Mouse (Mus musculus): ENCODE measurements around the gene Btn1a1. TPM values are rescaled to one million over a fixed set of nuclear protein-coding genes. Genes with fewer than 3 reads are reported as not detected.
A peak's percentile ranks its signal among the peaks of the same experiment; 100 is the strongest.

The Btn1a1 gene
- polyA plus RNA-seq, 1 experiment from 2014 or later, result 0.10 TPM

DNA sequence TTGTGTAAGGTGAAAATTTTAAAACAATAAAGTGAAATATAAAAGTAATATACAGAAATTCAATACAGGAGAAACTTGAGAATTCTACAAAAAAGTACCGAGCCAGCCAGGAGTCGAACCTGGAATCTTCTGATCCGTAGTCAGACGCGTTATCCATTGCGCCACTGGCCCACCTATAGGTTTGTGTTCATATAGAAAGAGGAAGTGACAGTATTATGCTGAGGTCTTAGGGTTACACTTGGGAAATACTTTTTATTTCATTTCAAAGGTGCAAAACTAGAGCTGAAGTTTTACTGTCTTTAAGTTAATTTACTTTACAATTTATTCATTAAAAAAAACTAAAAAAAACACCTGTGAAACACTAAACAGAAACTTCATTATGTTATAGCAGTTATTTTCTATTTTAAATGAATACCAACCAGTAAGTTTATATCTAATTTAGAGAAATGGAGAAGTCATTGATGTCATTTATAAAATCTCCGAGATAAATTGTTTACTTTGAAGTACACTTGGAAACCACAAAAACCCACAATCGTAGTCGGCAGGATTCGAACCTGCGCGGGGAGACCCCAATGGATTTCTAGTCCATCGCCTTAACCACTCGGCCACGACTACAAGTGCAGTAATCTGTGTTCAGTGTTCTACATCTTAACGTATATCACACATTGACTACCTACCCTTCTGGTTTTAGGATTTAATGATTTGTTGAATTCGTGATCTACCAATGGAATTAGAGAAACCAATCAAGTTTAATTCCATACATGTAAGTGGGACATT is 34.9 kb upstream of the Btn1a1 start:
- no peaks in the 10 kb centered on the region for H3K9me3 ChIP-seq
- WGBS, result 2% methylated on average over 17 of the region's 17 CpGs
- H3K4me1 ChIP-seq (replicated peaks), result peaks cover 22% of the 10 kb centered on the region
- no peak overlapping the region for H3K9ac ChIP-seq (replicated peaks)
- H3K4me3 ChIP-seq (replicated peaks), result no peak overlapping the region; the same call in 1 of the 2 replicates
- peak overlapping the region; percentile 38 for H3K4me2 ChIP-seq
- 0 out of 2 replicates have a peak, but pooled peaks have one; percentile 22 for ATAC-seq (ENCODE audit: insufficient number of reproducible peaks, insufficient read depth, low FRiP score, low TSS enrichment, low read depth)
- H3K27me3 ChIP-seq, result no peaks in the 10 kb centered on the region
- H3K27ac ChIP-seq, result no peak overlapping the region
- H3K36me3 ChIP-seq, result no peaks in the 10 kb centered on the region

GRCm38 (mm10) chr13:23499943-23500342 is 34.2 kb upstream of the Btn1a1 start:
- no peak for ATAC-seq (ENCODE audit: insufficient number of reproducible peaks, insufficient read depth, low FRiP score, low TSS enrichment, low read depth)
- H3K27me3 ChIP-seq, result no peaks in the 10 kb centered on the region
- H3K4me2 ChIP-seq, result no peak overlapping the region; the same call in 1 of the 2 replicates
- no peak overlapping the region for H3K4me3 ChIP-seq (replicated peaks)
- WGBS, result 9% methylated on average over 7 of the region's 7 CpGs
- no peaks in the 10 kb centered on the region for H3K36me3 ChIP-seq
- H3K9ac ChIP-seq (replicated peaks), result no peak overlapping the region
- no peaks in the 10 kb centered on the region for H3K9me3 ChIP-seq
- H3K4me1 ChIP-seq (replicated peaks), result peaks cover 15% of the 10 kb centered on the region
- H3K27ac ChIP-seq, result no peak overlapping the region

DNA sequence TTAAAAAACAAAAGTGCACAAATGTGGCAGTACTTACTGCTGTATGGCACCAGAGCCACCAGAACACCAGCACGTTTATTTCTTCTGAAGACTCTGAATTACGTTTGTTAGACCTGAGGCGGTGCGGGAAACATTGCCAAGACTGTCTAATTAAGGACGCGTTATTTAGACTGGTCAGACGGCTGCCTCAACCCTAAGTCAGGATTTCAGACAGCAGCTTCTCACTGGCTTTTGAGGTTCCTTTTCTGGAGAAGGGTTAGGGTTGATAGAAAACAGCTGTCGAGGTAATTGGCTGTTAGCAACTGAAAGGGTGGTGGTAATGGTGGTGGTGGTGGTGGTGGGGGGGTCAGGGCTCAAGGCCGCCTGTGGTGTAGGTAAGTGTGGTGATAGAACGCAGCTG is 33.0 kb upstream of the Btn1a1 start:
- peak overlapping the region; percentile 35 for H3K4me3 ChIP-seq (replicated peaks)
- H3K36me3 ChIP-seq, result no peaks in the 10 kb centered on the region
- peak overlapping the region; percentile 57 for H3K4me2 ChIP-seq
- 1% methylated on average over 10 of the region's 10 CpGs for WGBS
- ATAC-seq (ENCODE audit: insufficient number of reproducible peaks, insufficient read depth, low FRiP score, low TSS enrichment, low read depth), result peak; percentile 61; the same call in 1 of the 2 replicates
- no peaks in the 10 kb centered on the region for H3K9me3 ChIP-seq
- no peaks in the 10 kb centered on the region for H3K27me3 ChIP-seq
- H3K4me1 ChIP-seq (replicated peaks), result peaks cover 14% of the 10 kb centered on the region
- peak overlapping the region; percentile 69; the same call in 1 of the 2 replicates for H3K27ac ChIP-seq
- no peak overlapping the region for H3K9ac ChIP-seq (replicated peaks)

DNA sequence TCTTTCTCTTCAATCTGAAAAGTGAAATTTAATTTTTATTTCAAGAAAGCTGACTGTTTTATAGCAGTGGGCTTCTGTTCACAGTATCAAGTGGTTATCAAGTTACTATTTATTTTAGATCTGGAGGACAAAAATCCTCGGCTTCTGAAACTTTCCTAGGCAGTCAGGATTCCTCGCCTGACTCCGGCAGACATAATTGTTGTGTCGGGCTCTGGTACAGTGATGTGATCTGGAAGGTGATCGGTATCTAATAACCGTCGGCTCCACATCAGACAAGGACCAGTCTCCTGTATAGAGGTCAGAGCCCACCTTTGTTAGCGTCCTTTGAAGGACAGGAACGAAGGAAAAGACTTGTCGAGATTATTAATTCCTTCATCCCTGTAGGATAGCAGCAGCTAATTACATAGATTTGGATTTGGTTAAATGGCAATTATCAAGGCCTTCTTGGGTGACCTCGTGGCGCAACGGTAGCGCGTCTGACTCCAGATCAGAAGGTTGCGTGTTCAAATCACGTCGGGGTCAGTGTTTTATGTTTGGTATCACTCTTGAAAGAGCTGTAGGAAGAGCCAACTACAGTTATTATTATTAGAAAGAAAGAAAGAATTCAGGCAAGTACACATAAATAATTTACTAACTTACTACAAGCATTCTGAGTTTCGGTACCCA is 32.1 kb upstream of the Btn1a1 start:
- no peaks in the 10 kb centered on the region for H3K27me3 ChIP-seq
- peak overlapping the region; percentile 69; the same call in 1 of the 2 replicates for H3K27ac ChIP-seq
- peak overlapping the region; percentile 57 for H3K4me2 ChIP-seq
- ATAC-seq (ENCODE audit: insufficient number of reproducible peaks, insufficient read depth, low FRiP score, low TSS enrichment, low read depth), result no peak
- 2% methylated on average over 19 of the region's 19 CpGs for WGBS
- no peaks in the 10 kb centered on the region for H3K9me3 ChIP-seq
- H3K4me3 ChIP-seq (replicated peaks), result peak overlapping the region; percentile 35
- H3K9ac ChIP-seq (replicated peaks), result no peak overlapping the region
- H3K36me3 ChIP-seq, result no peaks in the 10 kb centered on the region
- H3K4me1 ChIP-seq (replicated peaks), result peaks cover 14% of the 10 kb centered on the region

DNA sequence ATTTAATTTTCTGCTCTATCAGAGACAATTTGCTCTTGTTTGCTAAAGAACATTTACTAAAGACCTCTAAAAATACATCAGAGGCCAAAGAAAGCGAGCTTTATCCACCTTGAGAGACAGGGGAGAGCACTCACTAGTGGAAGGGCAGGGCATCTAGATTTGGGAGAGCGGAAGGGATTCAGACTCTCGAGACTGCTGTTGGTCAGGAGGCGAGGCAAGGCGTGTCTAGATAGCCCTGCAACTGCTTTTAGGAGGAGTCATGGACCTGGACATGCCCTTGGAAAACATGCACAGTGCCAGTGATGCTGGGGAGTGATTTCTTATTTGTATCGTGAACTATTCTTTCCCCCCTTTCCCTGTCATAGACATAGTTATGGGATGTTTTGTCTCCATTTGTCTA is 29.8 kb upstream of the Btn1a1 start:
- Histone ChIP-seq H3K9ac (replicated peaks) (no peak overlapping the region), H3K27me3 (0 out of 2 replicates have a peak, but pooled peaks cover 3% of the 10 kb centered on the region), H3K36me3 (no peaks in the 10 kb centered on the region), H3K4me2 (no peak overlapping the region), H3K4me3 (replicated peaks) (no peak overlapping the region), H3K9me3 (no peaks in the 10 kb centered on the region), H3K27ac (no peak overlapping the region), H3K4me1 (replicated peaks) (peaks cover 19% of the 10 kb centered on the region)
- 80% methylated on average over 6 of the region's 6 CpGs for WGBS
- no peak for ATAC-seq (ENCODE audit: insufficient number of reproducible peaks, insufficient read depth, low FRiP score, low TSS enrichment, low read depth)

DNA sequence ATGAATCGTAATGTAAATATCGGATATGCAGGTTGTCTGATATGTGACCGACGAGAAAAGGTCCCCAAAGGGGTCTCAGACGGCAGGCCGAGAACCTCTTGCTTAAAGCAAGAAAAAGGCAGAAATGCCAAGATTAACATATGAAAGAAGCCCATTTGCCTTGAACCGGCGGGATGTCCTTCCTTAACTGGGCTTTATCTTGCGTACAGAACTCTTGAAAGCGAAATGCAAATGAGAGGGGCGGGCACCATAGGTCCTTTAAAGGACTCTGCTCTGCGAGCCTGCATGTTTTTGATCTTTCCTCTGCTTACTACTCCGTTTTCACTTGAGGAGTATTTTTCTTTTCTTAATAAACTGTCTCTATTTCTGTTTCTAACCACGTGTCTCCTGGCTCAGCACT is 26.3 kb upstream of the Btn1a1 start:
- H3K36me3 ChIP-seq, result no peaks in the 10 kb centered on the region
- ATAC-seq (ENCODE audit: insufficient number of reproducible peaks, insufficient read depth, low FRiP score, low TSS enrichment, low read depth), result no peak
- 0 out of 2 replicates have a peak, but pooled peaks cover 3% of the 10 kb centered on the region for H3K27me3 ChIP-seq
- H3K9ac ChIP-seq (replicated peaks), result no peak overlapping the region
- 8% methylated on average over 14 of the region's 14 CpGs for WGBS
- peaks cover 11% of the 10 kb centered on the region for H3K4me1 ChIP-seq (replicated peaks)
- peak overlapping the region; percentile 28 for H3K4me3 ChIP-seq (replicated peaks)
- no peak overlapping the region for H3K27ac ChIP-seq
- peak overlapping the region; percentile 44 for H3K4me2 ChIP-seq
- no peaks in the 10 kb centered on the region for H3K9me3 ChIP-seq

GRCm38 (mm10) chr13:23491263-23491662 is 25.6 kb upstream of the Btn1a1 start:
- H3K27ac ChIP-seq, result no peak overlapping the region
- WGBS, result 17% methylated on average over 1 of the region's 1 CpGs
- no peaks in the 10 kb centered on the region for H3K36me3 ChIP-seq
- H3K4me2 ChIP-seq, result no peak overlapping the region
- 0 out of 2 replicates have a peak, but pooled peaks cover 3% of the 10 kb centered on the region for H3K27me3 ChIP-seq
- ATAC-seq (ENCODE audit: insufficient number of reproducible peaks, insufficient read depth, low FRiP score, low TSS enrichment, low read depth), result no peak
- no peak overlapping the region for H3K4me3 ChIP-seq (replicated peaks)
- H3K9ac ChIP-seq (replicated peaks), result no peak overlapping the region
- H3K9me3 ChIP-seq, result no peaks in the 10 kb centered on the region
- peaks cover 11% of the 10 kb centered on the region for H3K4me1 ChIP-seq (replicated peaks)

DNA sequence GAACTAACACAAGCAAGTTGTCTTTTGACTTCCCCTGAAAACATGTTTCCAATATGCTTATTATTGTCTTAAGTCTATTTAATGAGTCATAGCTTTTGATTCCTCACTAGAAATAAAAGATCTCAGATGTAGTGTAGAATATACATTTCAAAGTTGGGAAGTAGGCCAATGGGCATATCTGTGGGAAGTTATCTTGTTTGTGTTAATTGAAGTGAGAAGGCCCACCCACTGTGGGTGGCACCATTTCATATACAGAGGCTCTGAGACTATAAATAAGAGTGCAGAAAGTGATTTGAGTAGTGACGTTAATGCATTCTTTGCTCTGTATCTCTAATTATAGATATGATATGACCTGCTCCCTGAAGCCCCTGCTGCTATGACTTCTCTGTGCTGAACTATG is 25.2 kb upstream of the Btn1a1 start:
- no peak overlapping the region for H3K4me2 ChIP-seq
- peaks cover 11% of the 10 kb centered on the region for H3K4me1 ChIP-seq (replicated peaks)
- H3K27ac ChIP-seq, result no peak overlapping the region
- H3K9ac ChIP-seq (replicated peaks), result no peak overlapping the region
- ATAC-seq (ENCODE audit: insufficient number of reproducible peaks, insufficient read depth, low FRiP score, low TSS enrichment, low read depth), result no peak
- no peaks in the 10 kb centered on the region for H3K36me3 ChIP-seq
- H3K9me3 ChIP-seq, result no peaks in the 10 kb centered on the region
- WGBS, result 57% methylated on average over 1 of the region's 1 CpGs
- H3K27me3 ChIP-seq, result 0 out of 2 replicates have a peak, but pooled peaks cover 3% of the 10 kb centered on the region
- no peak overlapping the region for H3K4me3 ChIP-seq (replicated peaks)

DNA sequence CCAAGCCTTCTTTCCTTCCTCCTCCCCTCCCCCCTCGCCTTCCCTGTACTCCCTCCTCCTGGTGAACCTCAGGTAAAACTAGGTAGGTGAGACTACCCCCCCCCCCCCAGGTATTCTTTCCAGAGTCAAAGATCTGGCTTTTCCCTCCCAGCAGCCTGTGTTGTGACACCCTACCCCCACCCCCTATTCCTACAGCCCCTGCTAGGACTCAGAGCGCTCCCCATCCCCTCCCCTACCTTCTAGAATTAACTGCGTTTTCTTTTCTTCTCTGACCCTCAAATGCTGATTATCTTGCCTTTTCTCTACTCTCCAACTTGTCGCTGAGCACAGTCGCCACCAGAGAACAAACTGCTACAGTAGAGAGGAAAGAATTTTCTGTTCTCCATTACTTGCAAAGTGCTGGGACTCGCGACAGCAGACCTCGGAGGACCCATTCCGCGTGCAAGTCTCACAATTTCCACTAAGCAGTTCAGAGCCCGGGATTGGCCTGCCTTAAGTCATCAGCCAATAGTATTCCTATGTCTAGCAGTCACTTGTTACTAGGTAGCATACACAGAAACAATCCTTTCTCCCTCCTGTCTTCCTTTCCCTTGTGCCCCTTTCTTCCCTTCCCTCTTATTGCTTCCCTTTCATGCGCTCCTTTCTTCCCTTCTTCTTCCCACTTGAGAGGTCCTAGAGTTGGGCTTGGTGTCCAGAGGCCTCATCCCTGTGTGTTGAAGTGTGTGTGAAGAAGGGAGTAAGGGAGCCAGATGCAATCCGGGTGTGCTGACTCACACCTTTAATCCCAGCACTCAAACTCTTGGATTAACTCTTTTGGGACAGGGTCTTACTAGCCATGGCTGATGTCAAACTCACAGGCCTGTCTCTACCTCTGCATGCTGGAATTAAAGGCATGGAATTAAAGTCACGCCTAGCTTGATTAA is 23.0 kb upstream of the Btn1a1 start, which contains the start of gene Btn2a2:
Gene Btn2a2, minus strand, starts transcription at position 458 of the 923 bp plus-strand sequence.
- H3K36me3 ChIP-seq, result no peaks in the 10 kb centered on the region
- peak within 1 kb of the TSS; percentile 78 for H3K4me2 ChIP-seq
- H3K4me3 ChIP-seq (replicated peaks), result peak within 1 kb of the TSS; percentile 43
- 7% methylated on average over 14 of the region's 14 CpGs for WGBS
- no peaks in the 10 kb centered on the region for H3K9me3 ChIP-seq
- peak; percentile 97 for ATAC-seq (ENCODE audit: insufficient number of reproducible peaks, insufficient read depth, low FRiP score, low TSS enrichment, low read depth)
- peak within 1 kb of the TSS; percentile 47 for H3K9ac ChIP-seq (replicated peaks)
- 0 out of 2 replicates have a peak within 1 kb of the TSS, but pooled peaks have one; percentile 41 for H3K27ac ChIP-seq
- H3K4me1 ChIP-seq (replicated peaks), result peaks cover 18% of the 10 kb centered on the region
- 0 out of 2 replicates have a peak, but pooled peaks cover 3% of the 10 kb centered on the region for H3K27me3 ChIP-seq

GRCm38 (mm10) chr13:23485271-23485670 is 19.6 kb upstream of the Btn1a1 start:
- H3K4me3 ChIP-seq (replicated peaks), result no peak overlapping the region
- H3K36me3 ChIP-seq, result no peaks in the 10 kb centered on the region; the same call in 1 of the 2 replicates
- no peak for ATAC-seq (ENCODE audit: insufficient number of reproducible peaks, insufficient read depth, low FRiP score, low TSS enrichment, low read depth)
- H3K4me2 ChIP-seq, result no peak overlapping the region
- no peaks in the 10 kb centered on the region for H3K27me3 ChIP-seq
- no peak overlapping the region for H3K9ac ChIP-seq (replicated peaks)
- H3K4me1 ChIP-seq (replicated peaks), result peaks cover 14% of the 10 kb centered on the region
- no peak overlapping the region for H3K27ac ChIP-seq
- H3K9me3 ChIP-seq, result no peaks in the 10 kb centered on the region
- 34% methylated on average over 5 of the region's 5 CpGs for WGBS
